Mouse (Mus musculus): Measurements from ENCODE around the gene Cab39. TPM values are rescaled to one million over a fixed set of nuclear protein-coding genes. Genes with fewer than 3 reads are reported as not detected.

Cab39 gene
- polyA plus RNA-seq, 1 experiment = 65.1 TPM

DNA sequence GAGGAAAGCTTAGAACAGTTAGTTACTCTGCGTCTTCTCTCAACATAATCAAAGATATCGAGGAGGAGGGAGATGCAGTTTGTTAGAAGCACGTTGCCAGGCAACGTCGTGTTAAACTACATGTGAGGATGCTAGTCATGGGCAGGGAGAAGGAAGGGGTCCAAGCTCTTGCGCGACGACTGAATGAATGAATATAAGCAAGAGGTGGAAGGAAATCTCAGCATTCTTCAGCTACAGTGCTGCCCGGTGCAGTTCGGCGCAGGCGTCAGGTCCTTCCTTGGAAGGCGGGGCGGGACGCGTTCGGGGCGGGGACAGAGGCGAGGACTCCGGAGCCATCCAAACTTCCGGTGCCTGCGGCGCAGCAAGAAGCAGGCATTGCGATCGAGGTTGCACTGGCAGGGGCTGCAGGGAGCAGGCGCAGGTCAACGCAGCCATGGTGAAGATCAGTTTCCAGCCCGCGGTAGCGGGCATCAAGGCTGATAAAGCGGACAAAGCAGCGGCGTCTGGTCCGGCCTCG lies 101.0 kb downstream of the Cab39 start, which contains the start of gene Itm2c:
Itm2c (plus strand) TSS at position 51 of the 517 bp plus-strand sequence.
- Histone ChIP-seq H3K4me3 (ENCODE audit: control insufficient read depth, insufficient read depth, low read length) (peak within 1 kb of the TSS; percentile 88), H3K4me1 (replicated peaks; ENCODE audit: control insufficient read depth, insufficient read depth, low read length) (peaks cover 20% of the 10 kb centered on the region), H3K27ac (ENCODE audit: control insufficient read depth, insufficient read depth, low read length) (peak within 1 kb of the TSS; percentile 55; the same call in 1 of the 2 replicates), H3K27me3 (ENCODE audit: control insufficient read depth, insufficient read depth, low read length) (no peaks in the 10 kb centered on the region), H3K36me3 (ENCODE audit: control insufficient read depth, insufficient read depth, low read length) (no peaks in the 10 kb centered on the region)
- DNase-seq = peak; percentile 89
- WGBS = 3% methylated on average over 35 of the region's 35 CpGs
- TF ChIP-seq POLR2A (IDR thresholded peaks at IDR 0.05; ENCODE audit: control insufficient read depth, extremely low read depth, insufficient read depth, low read length, poor library complexity) (no peak; the same call in 1 of the 2 replicates), CTCF (IDR thresholded peaks at IDR 0.05; ENCODE audit: borderline replicate concordance, control insufficient read depth, extremely low read depth, insufficient read depth, low read length, poor library complexity) (no peak)

DNA sequence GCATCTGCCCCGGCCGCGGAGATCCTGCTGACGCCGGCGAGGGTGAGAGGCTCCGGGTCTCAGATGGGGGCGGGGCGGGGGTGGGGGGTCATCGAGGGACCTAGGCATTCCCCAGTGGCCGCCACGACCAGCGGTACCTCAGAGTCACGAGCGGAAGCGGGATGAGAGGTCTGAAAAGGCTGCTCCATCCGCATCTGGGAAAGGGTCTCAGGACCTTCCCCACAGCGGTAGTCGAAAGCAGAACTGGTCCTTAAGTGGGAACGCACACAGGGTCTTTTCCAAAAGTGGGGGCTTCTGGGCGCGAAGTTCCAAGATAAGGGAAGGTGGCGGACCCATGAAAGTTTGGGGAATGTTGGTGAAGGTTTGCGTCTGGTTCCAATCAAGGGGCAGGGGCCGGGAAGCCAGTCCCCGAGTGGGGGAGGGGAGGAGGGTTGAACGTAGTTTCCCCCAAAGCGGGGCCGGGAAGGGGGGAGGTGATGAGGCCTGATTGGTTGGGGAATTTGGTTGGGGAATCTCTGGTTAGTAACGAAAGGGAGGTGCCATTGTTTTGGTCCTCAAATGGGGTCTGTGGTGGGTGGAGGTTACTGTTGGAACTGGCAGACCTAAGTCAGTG lies 101.6 kb downstream of the Cab39 start:
- TF ChIP-seq POLR2A (IDR thresholded peaks at IDR 0.05; ENCODE audit: control insufficient read depth, extremely low read depth, insufficient read depth, low read length, poor library complexity) = no peak; the same call in 1 of the 2 replicates
- TF ChIP-seq CTCF (IDR thresholded peaks at IDR 0.05; ENCODE audit: borderline replicate concordance, control insufficient read depth, extremely low read depth, insufficient read depth, low read length, poor library complexity) = no peak
- under 1% methylated on average over 30 of the region's 30 CpGs for WGBS
- peak overlapping the region; percentile 55; the same call in 1 of the 2 replicates for H3K27ac ChIP-seq (ENCODE audit: control insufficient read depth, insufficient read depth, low read length)
- no peaks in the 10 kb centered on the region for H3K27me3 ChIP-seq (ENCODE audit: control insufficient read depth, insufficient read depth, low read length)
- no peaks in the 10 kb centered on the region for H3K36me3 ChIP-seq (ENCODE audit: control insufficient read depth, insufficient read depth, low read length)
- DNase-seq = peak; percentile 60
- peak overlapping the region; percentile 88 for H3K4me3 ChIP-seq (ENCODE audit: control insufficient read depth, insufficient read depth, low read length)
- peaks cover 22% of the 10 kb centered on the region for H3K4me1 ChIP-seq (replicated peaks; ENCODE audit: control insufficient read depth, insufficient read depth, low read length)

DNA sequence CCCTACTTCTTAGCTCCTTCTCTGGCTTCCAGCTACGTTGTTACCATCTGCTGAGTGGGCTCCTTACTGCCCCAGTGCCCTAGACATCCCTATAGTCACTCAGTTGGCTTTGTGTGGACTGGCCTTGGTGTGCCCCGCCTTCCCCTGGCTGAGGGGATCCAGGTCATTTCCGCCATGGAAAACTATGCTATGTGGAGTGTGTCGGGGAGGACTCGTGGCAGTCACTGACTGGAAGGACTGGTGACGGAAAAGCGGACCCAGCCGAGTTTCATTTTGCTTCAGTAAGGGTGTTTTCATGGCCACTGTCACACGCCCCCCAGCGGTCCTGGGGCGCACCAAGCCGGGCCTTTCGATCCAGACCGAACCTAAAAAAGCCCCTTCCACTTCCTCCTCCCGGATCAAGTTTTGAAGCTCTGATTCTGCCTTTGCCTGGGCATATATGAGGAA lies 102.2 kb downstream of the Cab39 start:
- WGBS = 1% methylated on average over 15 of the region's 15 CpGs
- peaks cover 22% of the 10 kb centered on the region for H3K4me1 ChIP-seq (replicated peaks; ENCODE audit: control insufficient read depth, insufficient read depth, low read length)
- H3K27me3 ChIP-seq (ENCODE audit: control insufficient read depth, insufficient read depth, low read length) = no peaks in the 10 kb centered on the region
- peak; percentile 67 for DNase-seq
- H3K4me3 ChIP-seq (ENCODE audit: control insufficient read depth, insufficient read depth, low read length) = peak overlapping the region; percentile 88
- H3K27ac ChIP-seq (ENCODE audit: control insufficient read depth, insufficient read depth, low read length) = peak overlapping the region; percentile 55; the same call in 1 of the 2 replicates
- TF ChIP-seq POLR2A (IDR thresholded peaks at IDR 0.05; ENCODE audit: control insufficient read depth, extremely low read depth, insufficient read depth, low read length, poor library complexity) = no peak
- TF ChIP-seq CTCF (IDR thresholded peaks at IDR 0.05; ENCODE audit: borderline replicate concordance, control insufficient read depth, extremely low read depth, insufficient read depth, low read length, poor library complexity) = peak; percentile 37; the same call in 1 of the 2 replicates
- no peaks in the 10 kb centered on the region for H3K36me3 ChIP-seq (ENCODE audit: control insufficient read depth, insufficient read depth, low read length)

DNA sequence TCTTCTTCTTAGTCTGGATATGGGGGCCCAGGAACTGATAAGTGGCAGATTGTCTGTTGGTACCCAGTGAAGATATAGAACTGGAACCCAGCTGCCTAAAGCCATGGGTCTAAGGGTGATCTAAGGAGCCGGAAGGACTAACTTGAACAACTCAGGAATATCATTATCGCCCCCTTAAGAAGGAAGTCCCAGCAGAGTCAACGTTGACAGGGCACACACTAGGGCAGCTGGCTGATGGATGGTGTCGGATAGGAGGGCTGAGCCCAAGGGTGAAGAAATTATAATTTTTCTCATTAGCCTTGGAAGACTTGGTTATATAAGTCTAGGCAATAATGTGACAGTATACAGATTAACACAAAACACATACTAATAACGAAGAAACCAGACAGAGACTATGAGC lies 102.9 kb downstream of the Cab39 start:
- TF ChIP-seq POLR2A (IDR thresholded peaks at IDR 0.05; ENCODE audit: control insufficient read depth, extremely low read depth, insufficient read depth, low read length, poor library complexity) (no peak), CTCF (IDR thresholded peaks at IDR 0.05; ENCODE audit: borderline replicate concordance, control insufficient read depth, extremely low read depth, insufficient read depth, low read length, poor library complexity) (no peak)
- Histone ChIP-seq H3K4me1 (replicated peaks; ENCODE audit: control insufficient read depth, insufficient read depth, low read length) (peaks cover 22% of the 10 kb centered on the region), H3K4me3 (ENCODE audit: control insufficient read depth, insufficient read depth, low read length) (no peak overlapping the region), H3K36me3 (ENCODE audit: control insufficient read depth, insufficient read depth, low read length) (no peaks in the 10 kb centered on the region), H3K27ac (ENCODE audit: control insufficient read depth, insufficient read depth, low read length) (no peak overlapping the region), H3K27me3 (ENCODE audit: control insufficient read depth, insufficient read depth, low read length) (no peaks in the 10 kb centered on the region)
- 89% methylated on average over 5 of the region's 5 CpGs for WGBS
- DNase-seq = no peak

DNA sequence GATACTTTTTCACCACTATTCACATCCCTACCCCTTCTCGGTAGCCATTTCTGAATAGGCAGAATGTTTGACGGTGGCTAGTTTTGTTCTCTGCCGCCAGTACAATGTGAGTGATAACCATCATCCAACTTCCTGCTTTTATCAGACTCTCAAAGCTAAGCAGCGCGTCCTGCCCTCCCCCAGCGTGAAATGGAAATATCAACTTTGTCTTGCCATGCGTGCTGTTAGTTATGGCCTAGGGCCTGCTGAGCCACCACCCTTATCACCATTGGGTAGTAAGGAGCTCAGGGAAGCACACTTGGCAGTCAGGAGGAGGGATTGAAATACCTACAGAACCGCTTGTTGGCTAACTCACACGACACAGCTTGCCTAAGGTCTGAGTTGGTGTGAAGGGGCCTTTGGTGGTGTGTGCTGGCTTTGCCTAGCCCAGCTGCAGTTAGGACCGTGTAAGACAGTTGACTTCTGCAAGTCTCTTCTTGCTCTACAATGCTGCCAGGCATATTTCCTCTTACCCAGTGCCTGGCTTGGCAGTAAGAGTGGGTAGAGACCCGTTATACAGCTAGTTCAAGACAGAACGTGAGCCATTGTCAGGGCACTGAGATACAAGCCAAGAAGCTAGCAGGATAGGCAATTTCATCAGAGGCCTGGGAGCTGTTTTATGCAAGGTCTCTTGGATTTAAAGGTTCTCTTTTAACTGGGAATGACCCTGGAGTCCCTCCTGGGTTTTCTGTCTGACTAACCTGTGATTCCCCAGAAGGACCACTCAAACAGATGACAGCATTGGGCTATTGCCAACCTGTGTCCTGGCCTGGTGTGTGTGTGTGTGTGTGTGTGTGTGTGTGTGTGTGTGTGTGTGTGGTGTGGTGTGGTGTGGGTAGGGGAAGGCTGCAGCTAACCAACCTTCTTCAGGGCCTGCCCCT lies 103.8 kb downstream of the Cab39 start:
- WGBS = 25% methylated on average over 12 of the region's 12 CpGs
- TF ChIP-seq CTCF (IDR thresholded peaks at IDR 0.05; ENCODE audit: borderline replicate concordance, control insufficient read depth, extremely low read depth, insufficient read depth, low read length, poor library complexity) (no peak), POLR2A (IDR thresholded peaks at IDR 0.05; ENCODE audit: control insufficient read depth, extremely low read depth, insufficient read depth, low read length, poor library complexity) (no peak)
- no peak overlapping the region for H3K4me3 ChIP-seq (ENCODE audit: control insufficient read depth, insufficient read depth, low read length)
- no peaks in the 10 kb centered on the region for H3K27me3 ChIP-seq (ENCODE audit: control insufficient read depth, insufficient read depth, low read length)
- H3K4me1 ChIP-seq (replicated peaks; ENCODE audit: control insufficient read depth, insufficient read depth, low read length) = peaks cover 22% of the 10 kb centered on the region
- no peak for DNase-seq
- H3K27ac ChIP-seq (ENCODE audit: control insufficient read depth, insufficient read depth, low read length) = peak overlapping the region; percentile 28; the same call in 1 of the 2 replicates
- H3K36me3 ChIP-seq (ENCODE audit: control insufficient read depth, insufficient read depth, low read length) = no peaks in the 10 kb centered on the region
